Mouse (Mus musculus) limb, embryonic 15.5 days (tissue): ENCODE results near the gene Sptbn1. TPM values are rescaled to one million over a fixed set of nuclear protein-coding genes. Genes with fewer than 3 reads are reported as not detected.

ENCODE experiments used
- ATAC-seq: fragments of 200-750 bp; cut with Nextera tagmentation; 2 replicates; pipeline ENCODE4 v1.8.0; 2017; ENCODE audit warnings: low read depth, moderate TSS enrichment; ENCODE audit not compliant: insufficient number of reproducible peaks, low FRiP score, low TSS enrichment
- H3K27ac ChIP-seq: fragments of 300-500 bp; sonication (generic); 2 replicates; pipeline ENCODE4 v1.5.1; 2015; ENCODE audit warnings: moderate library complexity, mild to moderate bottlenecking, inconsistent platforms
- H3K27me3 ChIP-seq: fragments of 300-500 bp; sonication (generic); 2 replicates; pipeline ENCODE4 v1.6.1; 2015; ENCODE audit warnings: inconsistent platforms
- H3K36me3 ChIP-seq: fragments of 300-500 bp; sonication (generic); 2 replicates; pipeline ENCODE4 v1.6.1; 2015; ENCODE audit warnings: inconsistent platforms
- H3K4me1 ChIP-seq: fragments of 300-500 bp; sonication (generic); 2 replicates; pipeline ENCODE4 v1.6.1; 2015; ENCODE audit warnings: inconsistent platforms
- H3K4me2 ChIP-seq: fragments of 300-500 bp; sonication (generic); 2 replicates; pipeline ENCODE4 v1.6.1; 2015; ENCODE audit warnings: mild to moderate bottlenecking, inconsistent platforms
- H3K4me3 ChIP-seq: fragments of 300-500 bp; sonication (generic); 2 replicates; pipeline ENCODE4 v1.5.1; 2015; ENCODE audit warnings: mild to moderate bottlenecking, inconsistent platforms
- H3K9ac ChIP-seq: fragments of 300-500 bp; sonication (generic); 2 replicates; pipeline ENCODE4 v1.6.1; 2015; ENCODE audit warnings: inconsistent platforms
- H3K9me3 ChIP-seq: fragments of 300-500 bp; sonication (generic); 2 replicates; pipeline ENCODE4 v1.6.1; 2016; ENCODE audit warnings: inconsistent platforms
- WGBS: fragments of 180-500 bp; shearing (Covaris S2); methylation state at CpG from one replicate; pipeline ENCODE4 v1.1.7; 2015; 5-methylcytosine and 5-hydroxymethylcytosine counted together
- polyA plus RNA-seq: library from polyadenylated mRNA; unstranded; fragments of >200 nt; fragmentation: Nextera tagmentation; extraction: Ambion mirVana; gene quantifications from 2 replicates; pipeline ENCODE4 v1.2.1, GENCODE M21; 2015

Gene Sptbn1
- polyA plus RNA-seq = 102 and 110 TPM in 2 replicates

- H3K4me1 ChIP-seq = peaks cover 28% of the 10 kb centered on the region
- peak within 1 kb of the TSS; percentile 80 for H3K4me2 ChIP-seq
- peak within 1 kb of the TSS; percentile 96 for H3K27ac ChIP-seq
- H3K4me3 ChIP-seq = peak within 1 kb of the TSS; percentile 95
- ATAC-seq = peak; percentile 94
- no peaks in the 10 kb centered on the region for H3K36me3 ChIP-seq
- H3K9ac ChIP-seq = peak within 1 kb of the TSS; percentile 93
- H3K9me3 ChIP-seq = no peaks in the 10 kb centered on the region
- 0% methylated on average over 40 of the region's 81 CpGs for WGBS
- H3K27me3 ChIP-seq = no peaks in the 10 kb centered on the region
Measured at GRCm38 (mm10) chr11:30267892-30268647, at the start of gene Sptbn1. Gene Sptbn1, minus strand, starts transcription at chr11:30268175.

GRCm38 (mm10) chr11:30294279-30294678 lies 26.3 kb upstream of the Sptbn1 start:
- ATAC-seq = no peak
- H3K4me3 ChIP-seq = no peak overlapping the region

GRCm38 (mm10) chr11:30292221-30293160 lies 24.5 kb upstream of the Sptbn1 start:
- Histone ChIP-seq H3K9me3 (no peaks in the 10 kb centered on the region), H3K27me3 (no peaks in the 10 kb centered on the region), H3K27ac (peak overlapping the region; percentile 11; the same call in 1 of the 2 replicates), H3K36me3 (no peaks in the 10 kb centered on the region), H3K4me1 (peaks cover 15% of the 10 kb centered on the region), H3K4me2 (no peak overlapping the region), H3K9ac (no peak overlapping the region), H3K4me3 (no peak overlapping the region)
- no peak for ATAC-seq
- 81% methylated on average over 3 of the region's 3 CpGs for WGBS

More at GRCm38 (mm10) chr11:30294279-30294678, 26.3 kb upstream of the Sptbn1 start:
- Histone ChIP-seq H3K9ac (no peak overlapping the region), H3K27me3 (no peaks in the 10 kb centered on the region), H3K4me1 (peaks cover 15% of the 10 kb centered on the region), H3K36me3 (no peaks in the 10 kb centered on the region), H3K4me2 (no peak overlapping the region), H3K27ac (no peak overlapping the region), H3K9me3 (no peaks in the 10 kb centered on the region)

- 0 out of 2 replicates have a peak overlapping the region, but pooled peaks have one; percentile 2 for H3K4me2 ChIP-seq
- peak overlapping the region; percentile 50; the same call in 1 of the 2 replicates for H3K27ac ChIP-seq
- no peak overlapping the region for H3K9ac ChIP-seq
- WGBS = 40% methylated on average over 8 of the region's 8 CpGs
- no peaks in the 10 kb centered on the region for H3K36me3 ChIP-seq
- no peaks in the 10 kb centered on the region for H3K9me3 ChIP-seq
- ATAC-seq = no peak
- H3K27me3 ChIP-seq = no peaks in the 10 kb centered on the region
- no peak overlapping the region for H3K4me3 ChIP-seq
- peaks cover 15% of the 10 kb centered on the region for H3K4me1 ChIP-seq
Measured at GRCm38 (mm10) chr11:30291155-30291554, 23.2 kb upstream of the Sptbn1 start.

GRCm38 (mm10) chr11:30289470-30290431 lies 21.8 kb upstream of the Sptbn1 start:
- no peak overlapping the region for H3K27ac ChIP-seq
- no peak for ATAC-seq
- H3K9ac ChIP-seq = no peak overlapping the region
- H3K27me3 ChIP-seq = no peaks in the 10 kb centered on the region
- 58% methylated on average over 7 of the region's 7 CpGs for WGBS
- H3K4me2 ChIP-seq = no peak overlapping the region
- H3K9me3 ChIP-seq = no peaks in the 10 kb centered on the region
- no peaks in the 10 kb centered on the region for H3K36me3 ChIP-seq
- H3K4me3 ChIP-seq = no peak overlapping the region
- H3K4me1 ChIP-seq = peaks cover 15% of the 10 kb centered on the region

- 79% methylated on average over 2 of the region's 2 CpGs for WGBS
Measured at GRCm38 (mm10) chr11:30288075-30288474, 20.1 kb upstream of the Sptbn1 start.

GRCm38 (mm10) chr11:30283710-30284109 lies 15.7 kb upstream of the Sptbn1 start:
- Histone ChIP-seq H3K27me3 (no peaks in the 10 kb centered on the region), H3K36me3 (no peaks in the 10 kb centered on the region), H3K4me1 (no peaks in the 10 kb centered on the region), H3K27ac (no peak overlapping the region), H3K9ac (no peak overlapping the region), H3K4me2 (no peak overlapping the region), H3K4me3 (no peak overlapping the region), H3K9me3 (no peaks in the 10 kb centered on the region)
- ATAC-seq = no peak
- 51% methylated on average over 2 of the region's 2 CpGs for WGBS

More at GRCm38 (mm10) chr11:30288075-30288474, 20.1 kb upstream of the Sptbn1 start:
- Histone ChIP-seq H3K9ac (no peak overlapping the region), H3K4me3 (no peak overlapping the region), H3K27me3 (no peaks in the 10 kb centered on the region), H3K9me3 (no peaks in the 10 kb centered on the region), H3K27ac (no peak overlapping the region), H3K4me2 (no peak overlapping the region), H3K36me3 (no peaks in the 10 kb centered on the region), H3K4me1 (peaks cover 15% of the 10 kb centered on the region)
- ATAC-seq = no peak

GRCm38 (mm10) chr11:30281096-30281495 lies 13.1 kb upstream of the Sptbn1 start:
- Histone ChIP-seq H3K4me3 (no peak overlapping the region), H3K9me3 (no peaks in the 10 kb centered on the region), H3K36me3 (no peaks in the 10 kb centered on the region), H3K27ac (no peak overlapping the region), H3K9ac (no peak overlapping the region), H3K27me3 (no peaks in the 10 kb centered on the region), H3K4me2 (no peak overlapping the region), H3K4me1 (no peaks in the 10 kb centered on the region)
- WGBS = 75% methylated on average over 5 of the region's 5 CpGs
- no peak for ATAC-seq

GRCm38 (mm10) chr11:30279278-30279677 lies 11.3 kb upstream of the Sptbn1 start:
- no peak for ATAC-seq
- Histone ChIP-seq H3K27me3 (no peaks in the 10 kb centered on the region), H3K27ac (no peak overlapping the region), H3K4me3 (no peak overlapping the region), H3K9me3 (no peaks in the 10 kb centered on the region), H3K4me1 (no peaks in the 10 kb centered on the region), H3K36me3 (no peaks in the 10 kb centered on the region), H3K4me2 (no peak overlapping the region), H3K9ac (no peak overlapping the region)
- 77% methylated on average over 5 of the region's 5 CpGs for WGBS

- no peak for ATAC-seq
- H3K4me1 ChIP-seq = no peaks in the 10 kb centered on the region
Measured at GRCm38 (mm10) chr11:30275436-30276031, 7.6 kb upstream of the Sptbn1 start.

GRCm38 (mm10) chr11:30269524-30269923 lies 1.5 kb upstream of the Sptbn1 start:
- Histone ChIP-seq H3K36me3 (no peaks in the 10 kb centered on the region), H3K9me3 (no peaks in the 10 kb centered on the region), H3K27ac (no peak overlapping the region), H3K9ac (no peak overlapping the region), H3K4me1 (peaks cover 23% of the 10 kb centered on the region), H3K4me2 (no peak overlapping the region), H3K27me3 (no peaks in the 10 kb centered on the region), H3K4me3 (no peak overlapping the region)
- WGBS = 80% methylated on average over 1 of the region's 1 CpGs
- ATAC-seq = no peak

More at GRCm38 (mm10) chr11:30275436-30276031, 7.6 kb upstream of the Sptbn1 start:
- H3K27me3 ChIP-seq = no peaks in the 10 kb centered on the region
- WGBS = 30% methylated on average over 3 of the region's 3 CpGs
- no peaks in the 10 kb centered on the region for H3K9me3 ChIP-seq
- no peak overlapping the region for H3K27ac ChIP-seq
- H3K36me3 ChIP-seq = no peaks in the 10 kb centered on the region
- no peak overlapping the region for H3K4me3 ChIP-seq
- no peak overlapping the region for H3K9ac ChIP-seq
- H3K4me2 ChIP-seq = no peak overlapping the region
